Mouse (Mus musculus) liver, embryonic 14.5 days (tissue): Measurements from ENCODE around the gene Tubb2b.

Experiments used
- CTCF ChIP-seq: IDR thresholded peaks from 2 replicates; pipeline ENCODE4 v1.5.1; 2016; ENCODE audit warnings: antibody characterized with exemption, low read depth, control low read depth
- EP300 ChIP-seq: IDR thresholded peaks from 2 replicates; pipeline ENCODE4 v1.6.1; 2016; ENCODE audit warnings: antibody characterized with exemption, low read depth

DNA sequence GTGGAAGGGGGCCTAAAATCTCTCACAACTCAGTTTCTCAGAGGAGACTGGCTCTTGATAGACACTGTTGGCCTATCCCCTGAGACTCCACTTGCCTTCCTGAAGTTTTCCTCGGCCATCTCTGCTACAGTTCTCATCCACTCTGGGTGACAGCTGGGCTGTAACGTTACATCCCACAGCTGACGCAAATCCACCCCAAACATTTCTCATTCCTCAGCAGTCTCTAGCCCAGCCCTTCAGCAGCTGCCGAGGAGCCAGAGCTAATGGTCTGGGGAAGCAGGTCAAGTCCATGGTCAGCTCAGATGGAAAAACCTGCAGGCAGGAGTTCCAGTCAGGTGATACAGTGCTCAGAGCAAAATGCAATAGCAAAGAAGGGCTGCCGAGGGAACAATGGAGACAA lies 19.2 kb downstream of the Tubb2b start:
- TF ChIP-seq EP300: no peak
- TF ChIP-seq CTCF: no peak
